Mouse (Mus musculus): ENCODE data around the gene Gdi1. TPM values are rescaled to one million over a fixed set of nuclear protein-coding genes. Genes with fewer than 3 reads are reported as not detected.
A peak's percentile ranks its signal among the peaks of the same experiment; 100 is the strongest.
"Not testable (repeated sequence)": the region's sequence is repeated elsewhere in the genome, so short reads cannot be mapped to it uniquely, and the experiment has no call there.

Gdi1 gene
- polyA plus RNA-seq, 1 experiment = 83.9 TPM

DNA sequence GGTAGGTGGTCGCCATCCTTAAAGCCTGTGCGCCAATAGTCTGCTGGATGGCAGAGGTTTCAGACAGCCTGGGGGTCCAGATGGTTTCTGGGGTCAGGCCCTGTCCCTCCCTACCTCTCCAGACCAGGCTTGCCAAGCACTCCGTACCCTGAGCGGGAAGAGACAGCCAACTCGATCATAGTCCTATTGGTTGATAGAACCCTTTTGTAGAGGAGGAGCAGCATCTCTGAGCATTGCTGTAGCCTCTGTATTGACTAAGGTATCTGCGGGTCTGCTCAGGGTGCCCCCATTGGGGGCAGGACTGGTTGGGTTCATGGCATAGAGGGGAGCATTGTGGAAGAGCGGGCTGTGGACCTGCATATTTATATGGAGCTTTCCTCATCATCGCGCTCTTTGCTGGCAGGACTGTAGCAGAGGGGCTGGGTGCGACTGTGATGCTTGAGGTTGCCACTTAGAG lies 24.4 kb downstream of the Gdi1 start:
- TF ChIP-seq TCF12 (IDR thresholded peaks at IDR 0.05; ENCODE audit: insufficient read depth, poor library complexity, severe bottlenecking) (no peak), REST (IDR thresholded peaks at IDR 0.05; ENCODE audit: insufficient read depth, insufficient read length) (no peak), USF1 (IDR thresholded peaks at IDR 0.05; ENCODE audit: low read depth) (no peak), SRF (IDR thresholded peaks at IDR 0.05; ENCODE audit: control insufficient read depth, insufficient read length, low read depth) (no peak), CEBPB (IDR thresholded peaks at IDR 0.05; ENCODE audit: insufficient read depth, poor library complexity, severe bottlenecking) (no peak), MAX (IDR thresholded peaks at IDR 0.05; ENCODE audit: low read depth) (no peak), MYOD1 (IDR thresholded peaks at IDR 0.05; ENCODE audit: control insufficient read depth in 1 of 3, insufficient read length in 2 of 3, low read depth in 2 of 3) (no peak), TCF3 (IDR thresholded peaks at IDR 0.05; ENCODE audit: insufficient read length, low read depth) (no peak), E2F4 (IDR thresholded peaks at IDR 0.05; ENCODE audit: insufficient read depth) (no peak), POLR2AphosphoS2 (IDR thresholded peaks at IDR 0.05; ENCODE audit: insufficient read length, low read depth) (no peak), POLR2A (IDR thresholded peaks at IDR 0.05; ENCODE audit: insufficient read length, low read depth) (no peak), MYOG (IDR thresholded peaks at IDR 0.05; ENCODE audit: control insufficient read depth in 1 of 3, insufficient read depth in 1 of 3, insufficient read length in 2 of 3, low read depth in 2 of 3) (no peak)
- no peaks in the 10 kb centered on the region for H3K27me3 ChIP-seq (ENCODE audit: control insufficient read depth, insufficient read depth, insufficient read length)

DNA sequence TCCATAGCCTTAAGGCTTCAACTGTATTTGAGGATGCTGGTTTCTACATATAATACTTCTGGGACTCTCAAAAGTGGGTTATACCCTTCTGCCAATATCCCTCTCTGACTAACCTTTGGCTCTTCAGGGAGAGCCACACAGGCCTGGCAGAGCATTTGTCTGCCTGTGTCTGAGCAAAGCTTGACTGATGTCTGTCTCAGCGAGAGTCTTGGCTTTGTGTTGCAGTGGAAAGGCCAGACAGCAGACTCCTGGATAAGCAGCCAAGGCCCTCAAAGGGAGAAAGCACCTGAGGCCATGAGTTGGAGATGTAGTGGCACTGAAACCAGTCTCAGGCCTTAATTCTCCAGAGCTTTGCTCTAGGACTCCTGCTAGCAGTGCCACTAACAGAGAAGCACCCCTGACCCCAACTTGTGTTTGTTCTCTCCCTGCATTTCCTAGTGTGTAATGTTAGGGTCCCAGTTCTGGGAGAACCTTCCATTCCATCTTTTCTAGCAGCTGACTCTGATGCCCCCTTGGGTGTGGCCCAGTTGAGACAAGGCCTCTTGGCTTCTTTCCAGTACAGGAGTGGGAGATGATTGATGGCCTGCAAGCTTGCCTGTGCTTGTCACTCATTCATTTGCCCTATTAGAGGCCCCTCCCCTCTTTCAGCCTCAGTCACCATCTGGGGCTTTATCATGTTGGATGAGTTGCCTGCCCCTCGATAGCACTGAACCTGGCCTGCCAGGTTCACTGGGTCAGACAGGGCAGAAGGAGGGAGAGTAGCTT lies 25.6 kb downstream of the Gdi1 start:
- no peaks in the 10 kb centered on the region for H3K36me3 ChIP-seq (ENCODE audit: control insufficient read depth, insufficient read depth)
- peak overlapping the region; percentile 44 for H3K4me3 ChIP-seq
- no peak overlapping the region for H3ac ChIP-seq (ENCODE audit: control insufficient read depth, insufficient read length)
- no peaks in the 10 kb centered on the region for H3K27me3 ChIP-seq (ENCODE audit: control insufficient read depth, insufficient read depth, insufficient read length)
- TF ChIP-seq E2F4 (IDR thresholded peaks at IDR 0.05; ENCODE audit: insufficient read depth) (no peak), MYOD1 (IDR thresholded peaks at IDR 0.05; ENCODE audit: control insufficient read depth in 1 of 3, insufficient read length in 2 of 3, low read depth in 2 of 3) (no peak), USF1 (IDR thresholded peaks at IDR 0.05; ENCODE audit: low read depth) (no peak), SRF (IDR thresholded peaks at IDR 0.05; ENCODE audit: control insufficient read depth, insufficient read length, low read depth) (no peak), MAX (IDR thresholded peaks at IDR 0.05; ENCODE audit: low read depth) (no peak), POLR2A (IDR thresholded peaks at IDR 0.05; ENCODE audit: insufficient read length, low read depth) (no peak), MYOG (IDR thresholded peaks at IDR 0.05; ENCODE audit: control insufficient read depth in 1 of 3, insufficient read depth in 1 of 3, insufficient read length in 2 of 3, low read depth in 2 of 3) (no peak)
- peak overlapping the region; percentile 60 for H3K4me2 ChIP-seq (ENCODE audit: low read depth)
- H3K79me2 ChIP-seq (ENCODE audit: control insufficient read depth, insufficient read depth) = peaks cover 4% of the 10 kb centered on the region

More for the DNA sequence above, 24.4 kb downstream of the Gdi1 start:
- no peaks in the 10 kb centered on the region for H3K36me3 ChIP-seq (ENCODE audit: control insufficient read depth, insufficient read depth)
- H3K4me3 ChIP-seq = peak overlapping the region; percentile 44
- H3K4me2 ChIP-seq (ENCODE audit: low read depth) = peak overlapping the region; percentile 60
- peaks cover 4% of the 10 kb centered on the region for H3K79me2 ChIP-seq (ENCODE audit: control insufficient read depth, insufficient read depth)
- no peak overlapping the region for H3ac ChIP-seq (ENCODE audit: control insufficient read depth, insufficient read length)

DNA sequence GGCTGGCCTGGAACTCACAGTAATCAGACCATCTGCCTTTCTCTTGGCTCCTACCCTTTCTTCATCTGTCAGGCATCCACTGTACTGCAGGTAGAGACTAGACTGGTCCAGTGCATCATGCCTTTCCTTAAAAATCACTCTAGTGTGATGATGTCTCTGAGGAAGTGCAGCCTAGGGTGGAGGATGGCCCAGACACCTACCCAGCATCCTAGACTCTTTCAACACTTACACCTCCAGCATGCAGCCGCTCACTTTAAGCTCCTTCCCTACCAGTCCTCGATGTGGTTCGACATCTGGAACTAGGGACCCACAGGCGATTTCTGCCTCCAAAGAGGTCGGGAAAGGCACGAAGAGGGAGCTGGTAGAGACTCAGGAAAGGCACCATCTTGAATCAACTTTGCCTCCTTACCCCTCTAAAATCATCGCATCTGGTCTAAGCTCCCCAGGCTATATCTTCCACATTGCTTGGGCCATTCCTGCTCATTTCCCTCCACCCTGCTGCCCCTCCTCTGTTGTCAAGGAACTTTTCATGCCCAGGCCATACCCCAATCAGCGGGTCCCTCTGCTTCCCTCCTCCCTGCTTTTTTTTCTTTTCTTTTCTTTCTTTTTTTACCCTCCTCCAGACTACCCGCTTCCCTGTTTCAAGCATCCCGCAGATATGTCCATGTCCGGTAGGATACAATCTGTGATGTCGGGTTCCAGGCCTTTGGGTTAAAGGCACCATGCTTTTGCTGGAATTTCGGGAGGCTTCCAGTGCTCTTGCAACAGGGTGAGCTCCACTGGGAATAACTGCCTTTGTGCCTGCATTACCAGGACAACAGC lies 48.1 kb downstream of the Gdi1 start:
- Histone ChIP-seq H3K36me3 (ENCODE audit: control insufficient read depth, insufficient read depth) (no peaks in the 10 kb centered on the region), H3K79me2 (ENCODE audit: control insufficient read depth, insufficient read depth) (peaks cover 5% of the 10 kb centered on the region), H3ac (ENCODE audit: control insufficient read depth, insufficient read length) (no peak overlapping the region), H3K4me3 (peak overlapping the region; percentile 43), H3K4me2 (ENCODE audit: low read depth) (peak overlapping the region; percentile 60), H3K27me3 (ENCODE audit: control insufficient read depth, insufficient read depth, insufficient read length) (no peaks in the 10 kb centered on the region)
- TF ChIP-seq POLR2AphosphoS2 (IDR thresholded peaks at IDR 0.05; ENCODE audit: insufficient read length, low read depth) (no peak), MYOD1 (IDR thresholded peaks at IDR 0.05; ENCODE audit: control insufficient read depth in 1 of 3, insufficient read length in 2 of 3, low read depth in 2 of 3) (no peak), E2F4 (IDR thresholded peaks at IDR 0.05; ENCODE audit: insufficient read depth) (no peak), CEBPB (IDR thresholded peaks at IDR 0.05; ENCODE audit: insufficient read depth, poor library complexity, severe bottlenecking) (no peak), MAX (IDR thresholded peaks at IDR 0.05; ENCODE audit: low read depth) (no peak), MYOG (IDR thresholded peaks at IDR 0.05; ENCODE audit: control insufficient read depth in 1 of 3, insufficient read depth in 1 of 3, insufficient read length in 2 of 3, low read depth in 2 of 3) (no peak), USF1 (IDR thresholded peaks at IDR 0.05; ENCODE audit: low read depth) (no peak), TCF3 (IDR thresholded peaks at IDR 0.05; ENCODE audit: insufficient read length, low read depth) (no peak), TCF12 (IDR thresholded peaks at IDR 0.05; ENCODE audit: insufficient read depth, poor library complexity, severe bottlenecking) (no peak), SRF (IDR thresholded peaks at IDR 0.05; ENCODE audit: control insufficient read depth, insufficient read length, low read depth) (no peak), REST (IDR thresholded peaks at IDR 0.05; ENCODE audit: insufficient read depth, insufficient read length) (no peak), POLR2A (IDR thresholded peaks at IDR 0.05; ENCODE audit: insufficient read length, low read depth) (no peak)

DNA sequence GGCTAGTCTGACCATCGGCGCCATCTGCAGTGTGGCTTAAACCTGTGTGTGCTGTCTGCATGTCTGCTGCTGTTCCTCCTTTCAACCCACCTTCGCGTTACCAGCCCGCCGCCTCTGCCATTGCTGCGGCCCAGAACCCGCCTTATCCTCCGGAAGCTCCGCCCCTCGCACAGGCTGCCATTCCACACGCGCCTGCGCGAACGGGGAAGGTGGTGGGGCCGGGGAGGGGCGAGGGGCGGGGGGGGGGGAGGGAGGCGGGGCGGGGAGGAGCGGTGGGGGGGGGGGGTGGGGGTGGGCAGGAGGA lies 48.6 kb downstream of the Gdi1 start, which contains the start of gene Lage3:
Gene Lage3, minus strand, starts transcription at position 152 of the 304 bp plus-strand sequence.
- H3K36me3 ChIP-seq (ENCODE audit: control insufficient read depth, insufficient read depth) = no peaks in the 10 kb centered on the region
- TF ChIP-seq MYOG (IDR thresholded peaks at IDR 0.05; ENCODE audit: control insufficient read depth in 1 of 3, insufficient read depth in 1 of 3, insufficient read length in 2 of 3, low read depth in 2 of 3) (no peak), POLR2AphosphoS2 (IDR thresholded peaks at IDR 0.05; ENCODE audit: insufficient read length, low read depth) (peak; percentile 80), POLR2A (IDR thresholded peaks at IDR 0.05; ENCODE audit: insufficient read length, low read depth) (peak; percentile 78)
- no peak within 1 kb of the TSS for H3ac ChIP-seq (ENCODE audit: control insufficient read depth, insufficient read length)
- no peaks in the 10 kb centered on the region for H3K27me3 ChIP-seq (ENCODE audit: control insufficient read depth, insufficient read depth, insufficient read length)
- H3K79me2 ChIP-seq (ENCODE audit: control insufficient read depth, insufficient read depth) = peaks cover 5% of the 10 kb centered on the region
- H3K4me2 ChIP-seq (ENCODE audit: low read depth) = peak within 1 kb of the TSS; percentile 60
- H3K4me3 ChIP-seq = peak within 1 kb of the TSS; percentile 43

DNA sequence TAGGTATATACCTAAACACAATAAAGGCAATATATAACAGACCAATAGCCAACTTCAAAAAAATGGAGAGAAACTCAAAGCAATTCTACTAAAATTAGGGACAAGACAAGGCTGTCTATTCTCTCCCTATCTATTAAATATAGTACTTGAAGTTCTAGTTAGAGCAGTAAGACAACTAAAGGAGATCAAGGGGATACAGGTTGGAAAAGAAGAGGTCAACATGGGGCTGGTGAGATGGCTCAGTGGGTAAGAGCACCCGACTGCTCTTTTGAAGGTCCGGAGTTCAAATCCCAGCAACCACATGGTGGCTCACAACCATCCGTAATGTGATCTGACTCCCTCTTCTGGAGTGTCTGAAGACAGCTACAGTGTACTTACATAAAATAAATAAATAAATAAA lies 52.3 kb downstream of the Gdi1 start:
- H3K4me3 ChIP-seq; H3K27me3 ChIP-seq (ENCODE audit: control insufficient read depth, insufficient read depth, insufficient read length); H3K79me2 ChIP-seq (ENCODE audit: control insufficient read depth, insufficient read depth); H3K4me2 ChIP-seq (ENCODE audit: low read depth); H3K36me3 ChIP-seq (ENCODE audit: control insufficient read depth, insufficient read depth); H3ac ChIP-seq (ENCODE audit: control insufficient read depth, insufficient read length): not testable (repeated sequence)
